Mouse (Mus musculus) kidney, postnatal 10 days (tissue): ENCODE results near the gene Myl6.
"Not testable (repeated sequence)": the region's sequence is repeated elsewhere in the genome, so short reads cannot be mapped to it uniquely, and the experiment has no call there.

ENCODE experiments used
- DNase-seq: peaks from one replicate; pipeline ENCODE4 v3.0.0; 2021; ENCODE audit warnings: mixed read lengths

Myl6 gene

DNA sequence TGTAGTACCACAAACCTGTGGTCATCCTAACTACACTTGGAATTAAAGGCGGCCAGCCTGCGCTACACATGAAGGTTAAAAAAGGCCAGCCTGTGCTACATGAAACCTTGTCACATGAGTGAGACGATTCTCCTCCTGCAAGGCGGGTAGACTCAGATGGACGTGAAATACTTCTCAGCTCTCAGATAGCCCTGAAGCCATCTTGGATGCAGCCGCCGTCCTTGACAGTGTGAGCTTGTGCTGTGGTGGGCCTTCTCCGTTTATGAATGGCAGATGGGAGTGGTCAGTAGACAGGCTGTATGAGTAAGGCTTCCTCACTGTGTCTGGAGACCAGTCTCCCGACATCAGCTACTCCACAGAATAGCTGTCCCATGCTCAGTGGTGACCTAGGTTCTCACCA lies 15.3 kb upstream of the Myl6 start:
- peak; percentile 4 for DNase-seq

DNA sequence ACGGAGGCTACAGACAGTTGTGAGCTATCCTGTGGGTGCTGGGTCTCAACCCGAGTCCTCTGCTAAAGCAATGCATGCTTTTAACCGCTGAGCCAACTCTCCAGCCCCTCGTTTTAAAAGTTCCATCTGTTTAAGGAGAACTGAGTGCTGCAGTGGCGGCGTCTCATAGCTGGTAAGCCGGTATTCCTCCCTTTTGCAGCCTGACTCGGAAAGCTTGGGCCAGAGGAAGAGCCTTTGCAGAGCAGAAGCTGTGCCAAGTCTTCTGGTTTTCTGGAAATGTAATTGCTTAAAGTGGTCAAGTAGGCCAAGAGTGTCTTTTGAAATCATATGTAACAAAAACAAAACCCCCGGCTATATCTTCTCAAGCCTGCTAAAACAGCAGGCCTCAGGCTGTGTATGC lies 14.3 kb upstream of the Myl6 start:
- peak; percentile 2 for DNase-seq

DNA sequence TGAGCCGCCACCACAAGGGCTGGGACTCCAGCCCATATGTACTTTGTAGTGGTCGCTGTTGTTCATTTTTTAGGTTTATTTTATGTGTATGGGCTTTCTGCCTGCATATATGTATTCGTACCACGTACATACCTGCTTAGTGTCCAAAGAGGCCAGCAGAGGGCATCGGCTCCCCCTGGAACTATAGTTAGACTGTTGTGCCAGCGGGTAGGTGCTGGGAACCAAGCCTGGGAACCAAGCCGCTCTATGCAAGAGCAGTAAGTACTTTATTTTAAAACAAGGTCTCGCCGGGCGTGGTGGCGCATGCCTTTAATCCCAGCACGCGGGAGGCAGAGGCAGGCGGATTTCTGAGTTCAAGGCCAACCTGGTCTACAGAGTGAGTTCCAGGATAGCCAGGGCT lies 12.0 kb upstream of the Myl6 start:
- DNase-seq: no peak

DNA sequence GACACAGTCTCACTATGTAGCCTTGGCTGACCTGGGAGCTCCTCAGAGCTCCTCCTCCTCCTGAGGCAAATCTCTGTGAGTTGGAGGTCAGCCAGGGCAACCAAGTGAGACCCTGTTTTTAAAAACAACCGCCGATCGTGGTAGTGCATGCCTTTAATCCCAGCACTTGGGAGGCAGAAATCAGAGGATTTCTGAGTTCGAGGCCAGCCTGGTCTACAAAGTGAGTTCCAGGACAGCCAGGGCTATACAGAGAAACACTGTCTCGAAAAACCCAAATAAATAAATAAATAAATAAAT lies 11.4 kb upstream of the Myl6 start:
- DNase-seq: peak; percentile 52

DNA sequence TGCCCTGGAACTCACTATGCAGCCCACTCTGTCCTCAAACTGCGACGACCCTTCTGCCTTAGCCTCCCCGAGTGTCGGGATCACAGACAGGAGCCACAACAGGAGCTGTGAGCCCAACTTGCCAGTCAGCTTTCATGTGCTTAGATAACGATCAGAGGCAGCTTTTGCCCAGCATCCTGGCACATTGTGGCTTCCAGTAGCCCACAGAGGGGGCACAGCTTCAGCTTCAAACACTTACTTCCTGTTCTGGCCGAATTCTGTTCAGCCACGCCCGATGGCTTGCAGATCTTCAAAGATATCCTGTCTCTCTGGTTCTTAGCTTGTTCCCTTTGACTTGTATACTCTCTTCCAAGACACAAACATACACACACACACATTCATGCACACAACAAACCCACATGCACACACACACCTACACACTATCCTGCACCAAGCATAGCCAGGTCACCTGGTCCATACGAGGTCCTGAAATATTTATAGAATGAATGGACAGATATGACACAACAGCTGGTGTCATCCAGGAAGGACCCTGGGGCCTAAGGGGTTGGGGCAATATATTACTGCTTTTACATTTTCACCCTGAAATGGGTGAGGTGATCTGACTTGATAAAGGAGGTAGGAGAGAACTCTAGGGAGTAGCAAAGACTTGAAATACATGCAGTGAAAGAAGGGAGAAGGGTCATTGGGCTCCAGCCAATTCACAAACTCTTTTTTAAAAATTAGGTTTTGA lies 10.9 kb upstream of the Myl6 start:
- no peak for DNase-seq

DNA sequence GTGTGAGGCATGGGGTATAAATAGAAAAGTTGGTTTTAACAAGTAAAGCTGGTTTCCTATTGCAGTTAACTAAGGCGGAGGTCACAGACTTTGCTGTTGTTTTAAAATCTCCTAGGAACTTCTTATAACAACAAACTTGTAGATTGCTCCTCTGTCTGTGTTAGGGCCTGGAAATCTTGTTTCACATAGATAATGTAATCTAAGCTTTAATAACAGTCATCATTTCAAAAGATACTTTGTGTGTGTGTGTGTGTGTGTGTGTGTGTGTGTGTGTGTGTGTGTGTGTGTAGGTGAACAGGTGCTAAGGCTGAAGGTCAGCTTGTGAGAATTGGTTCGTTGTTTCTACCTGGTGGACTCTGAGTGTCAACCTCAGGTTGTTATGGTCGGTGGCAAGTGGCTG lies 10.1 kb upstream of the Myl6 start:
- no peak for DNase-seq

DNA sequence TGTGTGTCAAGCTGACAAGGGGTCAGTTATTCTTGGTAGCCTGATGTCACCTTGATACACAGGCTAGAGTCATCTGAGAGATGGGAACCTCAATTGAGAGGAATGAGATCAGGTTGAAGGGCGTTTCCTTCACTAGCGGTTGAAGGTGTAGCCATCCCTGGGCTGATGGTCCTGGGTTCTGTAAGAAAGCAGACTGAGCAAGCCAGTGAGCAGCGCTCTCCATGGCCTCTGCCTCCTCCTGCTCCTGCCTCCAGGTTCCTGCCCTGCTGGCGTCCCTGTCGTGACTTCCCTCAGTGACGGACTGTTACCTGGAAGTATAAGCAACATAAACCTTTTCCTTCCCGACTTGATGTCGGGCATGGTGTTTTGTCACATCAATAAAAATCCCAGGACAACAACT lies 9.6 kb upstream of the Myl6 start:
- no peak for DNase-seq

DNA sequence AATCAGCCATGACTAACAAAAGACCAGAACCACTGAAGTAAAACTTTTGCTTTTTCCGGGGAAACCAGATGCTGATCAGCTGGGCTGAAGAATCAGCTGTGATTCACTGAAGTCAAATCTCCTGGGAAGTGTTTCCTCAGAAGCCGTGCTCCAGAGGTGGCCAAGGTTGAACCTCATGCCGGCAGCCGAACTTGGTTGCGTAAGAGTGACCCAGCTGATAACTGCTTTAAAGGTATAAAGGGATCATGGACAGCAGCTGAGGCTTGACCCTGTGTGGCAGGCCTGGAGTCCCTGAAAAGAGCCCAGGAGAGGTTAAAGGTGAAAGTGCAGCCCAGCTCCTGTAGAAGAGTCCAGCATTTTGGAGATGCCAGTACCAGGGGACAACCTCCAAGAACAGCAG lies 8.4 kb upstream of the Myl6 start:
- no peak for DNase-seq

DNA sequence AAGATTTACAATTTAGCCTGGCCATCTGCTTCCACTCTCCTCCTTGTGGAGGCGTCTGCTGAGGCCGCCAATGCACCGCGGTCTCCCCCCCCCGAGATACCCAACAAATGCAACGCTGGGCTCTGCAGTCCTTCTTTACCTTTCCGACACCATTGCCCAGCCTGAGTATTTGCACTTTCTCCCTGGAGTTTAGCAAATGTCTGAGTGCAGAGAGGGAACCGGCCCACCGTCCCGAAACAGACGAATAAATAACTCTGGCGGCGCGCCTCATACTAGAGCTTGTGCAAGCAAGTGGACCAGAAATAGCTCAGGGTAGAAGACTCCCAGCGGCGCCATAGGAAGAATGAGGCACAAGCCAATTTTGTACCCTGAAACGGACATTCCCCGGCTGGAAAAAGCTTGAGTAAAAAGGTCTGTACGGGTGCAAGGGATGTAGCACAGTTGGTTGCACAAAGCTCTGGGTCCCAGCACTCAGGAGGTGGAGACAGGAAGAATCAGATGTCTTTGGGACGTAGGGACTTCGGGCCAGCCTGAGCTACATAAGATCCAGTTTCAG lies 5.2 kb upstream of the Myl6 start:
- DNase-seq: peak; percentile 77

DNA sequence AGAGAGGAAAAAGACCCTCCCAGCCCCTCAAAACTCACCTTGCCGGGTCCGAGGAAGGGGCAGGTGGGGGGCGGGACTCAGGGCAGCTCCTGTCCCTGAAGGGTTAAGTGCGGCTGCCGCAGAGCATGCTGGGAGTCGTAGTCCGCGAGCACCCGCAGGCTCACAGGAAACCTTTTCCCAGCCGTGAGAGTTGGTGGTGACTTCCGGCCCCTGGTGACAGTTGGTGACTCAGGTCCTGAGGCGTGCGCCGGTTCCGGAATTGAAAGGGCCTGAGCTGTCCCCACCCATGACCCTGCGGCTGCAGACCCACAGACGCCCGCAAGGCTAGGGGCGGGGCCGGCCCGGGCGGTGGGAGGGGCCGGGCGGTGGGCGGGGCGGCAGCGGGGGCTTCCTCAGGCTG lies 4.6 kb upstream of the Myl6 start, which contains the start of gene Myl6b:
Gene Myl6b, minus strand, starts transcription at position 96 of the 400 bp plus-strand sequence.
- peak; percentile 97 for DNase-seq

DNA sequence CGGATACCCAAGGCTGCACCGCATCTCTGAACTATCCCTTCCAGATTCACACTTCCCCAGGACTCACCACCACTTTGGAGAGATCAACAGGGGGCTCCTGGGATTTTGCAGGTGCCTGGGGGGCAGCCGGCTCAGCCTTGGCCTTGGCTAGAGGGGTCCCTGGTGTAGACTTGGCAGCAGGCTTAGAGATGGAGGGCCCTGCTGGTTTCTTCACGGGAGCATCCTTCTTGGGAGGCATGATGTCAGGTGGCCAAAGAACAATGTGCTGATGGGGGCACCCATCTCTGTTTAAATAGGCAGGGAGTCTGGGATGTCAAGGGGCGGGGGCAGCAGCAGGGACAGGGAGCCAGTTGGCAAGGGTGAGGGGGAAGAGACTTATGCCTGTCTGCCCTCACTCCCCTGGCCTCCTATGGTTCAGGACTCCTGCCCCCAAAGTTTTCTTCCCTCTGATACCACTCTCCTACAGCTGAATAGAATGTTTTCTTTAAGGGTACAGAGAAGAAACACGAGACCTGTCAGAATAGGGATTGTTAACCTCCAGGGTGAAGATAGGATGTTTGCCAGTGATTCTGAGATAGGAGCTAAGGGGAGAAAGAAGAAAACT lies 3.3 kb upstream of the Myl6 start:
- DNase-seq: no peak

DNA sequence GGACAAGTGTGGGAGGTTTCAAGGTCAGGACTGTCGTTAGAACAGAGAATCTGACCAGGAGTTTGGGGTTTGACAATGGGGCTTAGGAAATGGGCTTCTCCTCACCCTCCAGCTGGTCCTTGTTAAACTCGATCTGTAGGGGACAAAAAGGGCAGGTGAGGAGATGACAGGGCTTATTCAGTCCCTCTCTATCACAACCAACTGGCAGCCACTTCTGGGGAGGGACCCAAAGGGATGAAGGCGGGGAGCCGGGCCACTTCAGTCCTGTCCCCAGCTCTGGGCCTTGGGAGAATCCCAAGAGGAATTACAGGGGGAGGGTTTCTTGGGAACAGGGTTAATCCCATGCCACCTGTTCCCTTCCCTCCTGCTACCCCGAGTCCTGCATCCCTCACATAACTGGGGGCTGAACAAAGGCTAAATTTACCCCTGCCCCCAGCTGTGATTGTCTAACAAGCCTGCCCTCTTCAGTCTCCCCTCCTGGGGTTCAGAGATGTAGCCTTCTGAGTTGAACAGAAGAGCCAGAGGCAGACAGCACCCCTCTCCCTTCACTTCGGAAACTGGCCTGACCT lies 2.6 kb upstream of the Myl6 start:
- no peak for DNase-seq

DNA sequence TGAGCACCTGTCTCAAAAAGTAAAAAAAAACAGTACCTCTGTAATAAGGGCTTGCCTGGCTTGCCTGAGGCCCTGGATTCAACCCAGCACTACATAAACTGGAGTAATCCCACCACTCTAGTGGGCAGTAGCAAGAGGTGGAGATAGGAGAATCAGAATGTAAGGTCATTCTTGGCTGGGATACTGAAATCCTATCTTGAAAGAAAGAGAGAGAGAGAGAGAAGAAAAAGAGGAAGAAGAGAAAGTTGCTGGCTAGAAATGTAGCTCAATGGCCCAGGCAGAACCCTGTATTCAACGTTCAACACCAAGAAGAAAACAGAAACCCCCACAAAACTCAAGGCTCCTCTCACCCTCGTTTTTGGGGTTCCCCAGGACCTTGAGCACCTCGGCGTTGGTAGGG lies 2.0 kb upstream of the Myl6 start:
- DNase-seq: no peak

DNA sequence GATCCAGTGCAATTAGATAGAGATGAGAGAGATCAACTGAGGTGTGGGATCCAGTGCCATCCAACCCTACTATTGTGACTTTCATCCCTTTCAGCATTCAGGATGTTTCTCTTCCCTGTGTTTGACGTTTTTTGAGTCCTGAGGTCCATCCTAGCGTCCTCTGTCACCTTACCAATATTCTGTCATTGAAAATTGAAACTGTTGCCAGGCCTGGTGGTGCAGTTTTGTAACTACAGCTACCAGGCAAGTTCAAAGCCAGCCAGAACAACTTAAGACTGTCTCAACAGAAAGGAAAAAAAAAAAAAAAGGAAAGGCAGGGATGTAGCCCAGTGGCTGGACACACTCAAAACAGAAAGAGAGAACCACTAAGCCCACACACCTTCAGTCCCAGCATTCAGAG lies 1.3 kb upstream of the Myl6 start:
- DNase-seq: no peak

DNA sequence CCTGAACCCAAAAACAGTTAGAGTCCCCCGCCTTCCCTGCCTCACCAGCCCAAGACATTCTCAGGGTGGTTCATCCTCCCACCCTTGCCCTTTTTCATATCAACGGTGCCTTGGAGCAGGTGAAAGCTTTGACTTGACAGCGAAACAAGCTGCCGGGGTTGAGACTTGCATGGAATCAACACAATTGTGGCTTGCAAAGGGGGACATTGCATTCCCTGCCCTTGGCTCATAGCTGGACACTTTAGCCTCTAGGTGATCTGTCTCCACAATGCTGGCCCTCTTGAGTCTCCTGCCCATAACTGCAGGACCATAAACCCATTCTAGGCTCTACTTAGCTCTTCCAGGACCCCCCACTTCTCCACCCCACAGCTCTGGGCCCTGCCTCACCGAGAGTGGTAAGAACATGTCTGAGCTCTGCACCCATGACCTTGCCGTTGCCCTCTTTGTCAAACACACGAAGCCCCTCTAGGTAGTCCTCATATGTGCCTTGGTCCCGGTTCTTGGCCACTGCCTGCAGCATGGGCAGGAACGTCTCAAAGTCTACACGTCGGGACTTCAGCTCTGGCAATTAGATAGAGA lies 811 bp upstream of the Myl6 start:
- no peak for DNase-seq

DNA sequence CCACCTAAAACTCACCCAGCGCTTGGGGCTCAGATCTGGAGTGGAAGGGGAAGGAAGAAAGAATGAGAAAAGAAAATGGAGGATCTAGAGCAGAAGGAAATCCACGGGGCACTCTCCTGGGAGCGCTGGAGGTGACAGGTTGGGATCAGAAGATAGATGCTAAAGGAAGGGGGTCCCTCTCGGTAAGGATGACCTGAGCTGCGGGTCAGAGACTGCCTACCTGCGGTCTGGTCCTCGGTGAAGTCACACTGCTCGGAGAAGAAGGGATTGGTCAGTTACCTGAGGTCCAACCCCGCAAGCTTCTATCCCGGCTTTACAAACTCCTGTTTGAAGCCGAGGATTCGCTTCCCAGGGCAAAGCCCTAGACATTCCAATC lies 638 bp downstream of the Myl6 start:
- DNase-seq: no peak

DNA sequence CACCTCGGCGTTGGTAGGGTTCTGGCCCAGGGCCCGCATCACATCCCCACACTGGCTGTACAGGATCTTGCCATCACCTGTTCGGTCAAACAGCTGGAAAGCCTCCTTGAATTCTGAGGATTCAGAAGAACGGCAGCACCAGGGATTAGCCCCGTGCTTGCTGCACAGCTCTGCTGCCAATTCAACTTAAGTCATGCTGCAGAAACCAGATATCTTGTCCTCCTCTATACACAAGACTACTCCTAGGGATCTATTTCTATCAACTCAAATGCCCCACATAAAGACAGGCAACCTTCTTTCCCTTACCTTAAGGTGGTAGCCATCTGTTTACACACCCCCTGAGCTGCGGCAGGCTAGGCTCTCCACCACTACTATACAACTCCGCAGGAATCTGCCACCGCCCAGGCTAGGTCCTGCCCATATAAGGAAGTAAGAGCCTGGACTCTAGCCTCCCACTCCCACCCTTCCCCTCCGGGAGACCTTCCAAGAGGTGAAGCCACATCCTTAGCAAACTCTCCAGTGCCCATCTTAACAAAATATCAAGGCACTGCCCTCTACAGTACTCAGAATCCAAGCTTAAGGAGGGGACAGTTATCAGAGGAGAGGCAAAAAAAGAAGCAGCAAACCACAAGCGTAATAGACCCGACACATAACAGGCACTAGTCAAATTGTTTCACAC lies 1.2 kb downstream of the Myl6 start:
- DNase-seq: peak; percentile 83

DNA sequence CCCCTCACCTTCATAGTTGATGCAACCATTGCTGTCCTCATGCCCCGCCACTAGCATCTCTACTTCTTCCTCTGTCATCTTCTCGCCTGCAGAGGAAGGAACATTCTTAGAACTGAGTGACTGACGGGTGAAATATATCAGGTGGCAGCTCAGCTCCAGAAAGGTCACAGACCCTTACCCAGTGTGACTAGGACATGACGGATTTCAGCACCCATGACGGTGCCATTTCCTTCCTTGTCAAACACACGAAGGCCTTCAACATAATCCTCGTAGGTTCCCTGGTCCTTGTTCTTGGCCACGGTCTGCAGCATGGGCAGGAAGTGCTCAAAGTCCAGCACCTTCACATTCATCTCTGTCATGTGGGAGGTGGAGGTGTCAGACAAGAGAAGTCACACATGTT lies 1.9 kb downstream of the Myl6 start:
- not testable (repeated sequence) for DNase-seq

DNA sequence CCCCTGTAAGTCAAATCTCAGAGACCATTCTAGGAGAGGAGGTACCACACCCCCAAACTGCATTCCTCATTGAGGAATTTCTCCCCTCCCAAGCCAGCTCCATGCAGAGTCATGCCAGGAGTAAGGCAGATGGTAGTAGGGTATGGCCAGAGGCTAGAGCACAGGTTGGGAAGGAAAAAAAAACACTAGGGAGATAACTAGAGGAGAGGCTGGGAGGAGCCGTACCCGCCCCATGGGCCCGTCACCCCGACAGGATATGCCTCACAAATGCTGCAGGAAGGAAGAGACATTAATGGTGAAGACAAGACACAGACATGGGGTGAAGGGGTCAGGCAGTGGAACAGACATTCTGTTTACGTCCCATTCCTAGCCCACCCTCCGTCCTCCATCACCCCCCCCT lies 2.5 kb downstream of the Myl6 start:
- DNase-seq: peak; percentile 68

DNA sequence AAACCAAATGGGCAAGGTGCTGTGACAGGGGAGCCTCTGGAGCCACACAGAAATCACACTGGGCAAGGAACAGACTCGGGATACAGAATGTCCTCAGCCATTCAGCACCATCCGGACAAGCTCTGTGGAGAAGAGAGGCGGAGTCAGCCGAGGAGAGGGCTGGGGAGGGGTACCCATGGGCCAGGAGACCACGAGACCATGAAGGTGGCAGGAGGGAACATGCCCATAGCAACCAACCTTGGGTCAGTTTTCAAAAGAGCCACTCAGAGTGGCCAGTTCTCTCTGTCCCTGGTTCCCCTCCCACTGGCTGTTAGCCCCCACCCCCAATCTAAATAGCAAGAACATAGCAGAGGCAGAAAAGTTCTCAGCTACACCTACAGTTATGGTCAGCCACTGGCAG lies 3.0 kb downstream of the Myl6 start:
- DNase-seq: no peak

DNA sequence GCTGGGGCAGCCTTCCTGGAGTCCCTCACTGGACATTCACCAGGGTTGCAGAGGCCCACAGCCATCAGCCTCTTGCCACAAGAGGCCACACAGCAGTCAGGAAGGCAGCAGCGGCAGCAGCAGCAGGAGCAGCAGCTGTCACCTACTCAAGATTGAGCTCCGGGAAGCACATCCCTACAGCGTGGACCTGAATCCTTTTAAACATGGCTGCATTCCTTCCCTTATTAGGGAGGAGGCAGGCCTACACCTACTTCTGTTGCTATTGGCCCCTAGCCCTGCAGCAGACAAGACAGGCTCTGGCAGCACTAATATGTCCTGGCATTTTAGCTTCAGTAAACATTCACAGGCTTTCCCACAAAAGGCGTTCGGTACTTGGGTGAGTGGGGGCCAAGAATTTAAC lies 3.7 kb downstream of the Myl6 start:
- DNase-seq: peak; percentile 41

DNA sequence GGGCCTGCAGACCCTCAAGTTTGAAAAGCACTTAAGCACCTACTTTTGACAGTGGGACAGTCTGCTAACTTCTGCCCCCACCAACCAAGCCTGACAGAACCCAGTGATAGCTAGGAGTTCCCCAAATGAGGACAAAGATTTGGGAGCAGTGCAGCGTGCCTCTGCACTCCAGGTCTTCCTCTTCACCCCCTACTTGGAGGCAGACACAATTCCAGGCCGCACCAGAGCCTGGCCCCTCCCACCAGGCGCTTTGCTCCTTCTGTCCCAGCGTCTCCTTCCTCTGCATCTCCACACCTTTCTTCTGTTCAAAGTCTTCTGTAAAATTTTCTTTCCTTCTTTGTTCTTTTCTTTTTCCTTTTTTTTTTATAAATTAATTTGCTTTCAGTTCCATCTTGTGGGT lies 4.2 kb downstream of the Myl6 start:
- DNase-seq: no peak

DNA sequence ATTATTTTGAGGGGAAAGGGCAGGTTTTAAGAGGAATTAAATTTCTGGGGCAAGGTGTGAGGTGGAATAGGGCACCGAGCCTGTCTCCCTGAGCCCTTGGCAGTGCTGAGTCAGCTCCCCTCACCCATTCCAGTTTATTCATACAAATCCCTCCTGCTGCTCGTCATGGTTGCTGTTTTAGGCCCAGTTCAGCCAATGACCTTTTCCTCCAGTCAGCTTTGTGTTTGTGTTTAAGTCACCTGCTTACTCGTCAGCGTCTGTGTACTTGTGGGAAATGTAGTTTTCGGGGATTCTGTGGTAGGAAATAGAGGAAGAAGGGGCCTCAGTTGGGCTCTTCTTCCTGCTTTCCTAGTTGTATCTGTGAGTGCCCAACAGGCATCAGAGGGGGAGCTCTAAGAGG lies 4.6 kb downstream of the Myl6 start:
- DNase-seq: no peak

DNA sequence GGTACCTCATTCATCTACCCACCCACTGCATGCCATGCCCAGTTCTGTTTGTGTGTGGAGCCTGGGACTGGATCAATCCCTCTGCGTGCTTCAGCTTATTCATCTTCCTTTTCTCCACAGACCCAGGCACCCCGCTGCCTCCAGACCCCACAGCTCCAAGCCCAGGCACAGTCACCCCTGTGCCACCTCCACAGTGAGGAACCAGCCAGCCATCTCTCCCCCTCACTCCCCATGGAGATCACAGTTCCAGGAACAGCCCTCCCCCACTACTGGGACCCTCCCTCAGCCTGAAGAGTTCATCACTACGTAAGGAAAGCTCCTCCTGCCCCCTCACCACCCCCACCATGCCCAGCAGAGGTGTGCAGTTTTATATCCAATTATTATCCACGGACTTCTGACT lies 5.2 kb downstream of the Myl6 start:
- DNase-seq: no peak
